Mouse (Mus musculus) thymus, postnatal 0 days (tissue): ENCODE results near the gene 2610507B11Rik. TPM values are rescaled to one million over a fixed set of nuclear protein-coding genes. Genes with fewer than 3 reads are reported as not detected.
"Not testable (repeated sequence)": the region's sequence is repeated elsewhere in the genome, so short reads cannot be mapped to it uniquely, and the experiment has no call there.

Experiments used
- DNase-seq: peaks from one replicate; pipeline ENCODE4 v3.0.0-alpha.2; 2015; ENCODE audit warnings: low spot score
- polyA plus RNA-seq: library from polyadenylated mRNA; unstranded; fragments of >200 nt; fragmentation: Nextera tagmentation; extraction: Ambion mirVana; gene quantifications from 2 replicates; pipeline ENCODE4 v1.2.1, GENCODE M21; 2015

The 2610507B11Rik gene
- 88.6 and 107 TPM in 2 replicates for polyA plus RNA-seq

GRCm38 (mm10) chr11:78261380-78262352 lies at the start of gene 2610507B11Rik:
2610507B11Rik (plus strand) TSS chr11:78261752.
- DNase-seq: peak; percentile 97

GRCm38 (mm10) chr11:78213086-78213817 lies 48.3 kb upstream of the 2610507B11Rik start:
- DNase-seq: no peak

- peak; percentile 64 for DNase-seq
Observed at GRCm38 (mm10) chr11:78215709-78216317, 45.7 kb upstream of the 2610507B11Rik start.

- no peak for DNase-seq
Observed at GRCm38 (mm10) chr11:78223586-78223985, 38.0 kb upstream of the 2610507B11Rik start.

- DNase-seq: no peak
Observed at GRCm38 (mm10) chr11:78231518-78231917, 30.0 kb upstream of the 2610507B11Rik start.

- no peak for DNase-seq
Observed at GRCm38 (mm10) chr11:78240193-78240857, 21.2 kb upstream of the 2610507B11Rik start.

- DNase-seq: no peak
Observed at GRCm38 (mm10) chr11:78245261-78245626, 16.3 kb upstream of the 2610507B11Rik start.

- DNase-seq: peak; percentile 92
Observed at GRCm38 (mm10) chr11:78245627-78246317, 15.8 kb upstream of the 2610507B11Rik start, which contains the start of the genes Sdf2 and Supt6. Sdf2 (plus strand) TSS chr11:78245746. Supt6 (minus strand) TSS chr11:78245987.

- DNase-seq: no peak
Observed at GRCm38 (mm10) chr11:78246318-78247011, 15.1 kb upstream of the 2610507B11Rik start.

- no peak for DNase-seq
Observed at GRCm38 (mm10) chr11:78247012-78247348, 14.6 kb upstream of the 2610507B11Rik start.

- no peak for DNase-seq
Observed at GRCm38 (mm10) chr11:78247727-78248140, 13.8 kb upstream of the 2610507B11Rik start.

GRCm38 (mm10) chr11:78256618-78257017 lies 4.9 kb upstream of the 2610507B11Rik start:
- DNase-seq: no peak

- no peak for DNase-seq
Observed at GRCm38 (mm10) chr11:78260489-78261258, 878 bp upstream of the 2610507B11Rik start.

GRCm38 (mm10) chr11:78262550-78262949 lies 998 bp downstream of the 2610507B11Rik start:
- peak; percentile 78 for DNase-seq

- DNase-seq: no peak
Observed at GRCm38 (mm10) chr11:78265571-78265970, 4.0 kb downstream of the 2610507B11Rik start.

- no peak for DNase-seq
Observed at GRCm38 (mm10) chr11:78271986-78272385, 10.4 kb downstream of the 2610507B11Rik start.

GRCm38 (mm10) chr11:78275596-78275995 lies 14.0 kb downstream of the 2610507B11Rik start:
- no peak for DNase-seq

GRCm38 (mm10) chr11:78276169-78276568 lies 14.6 kb downstream of the 2610507B11Rik start:
- DNase-seq: not testable (repeated sequence)

GRCm38 (mm10) chr11:78278853-78279252 lies 17.3 kb downstream of the 2610507B11Rik start:
- no peak for DNase-seq
